Mouse (Mus musculus): ENCODE results near the gene Ttc36.

Gene Ttc36

GRCm38 (mm10) chr9:44772750-44773651, 29.9 kb downstream of the Ttc36 start:
- DNase-seq (ENCODE audit: extremely low spot score), result peak; percentile 96

- DNase-seq (ENCODE audit: extremely low spot score), result no peak
Observed at GRCm38 (mm10) chr9:44772392-44772749, 30.5 kb downstream of the Ttc36 start.

- no peak for DNase-seq (ENCODE audit: extremely low spot score)
Observed at GRCm38 (mm10) chr9:44771376-44771775, 31.5 kb downstream of the Ttc36 start.

- peak; percentile 2 for DNase-seq (ENCODE audit: extremely low spot score)
Observed at GRCm38 (mm10) chr9:44768029-44768394, 34.9 kb downstream of the Ttc36 start.

- peak; percentile 90 for DNase-seq (ENCODE audit: extremely low spot score)
Observed at GRCm38 (mm10) chr9:44767101-44768028, 35.5 kb downstream of the Ttc36 start, which contains the start of the genes Arcn1 and Ift46. Gene Arcn1 (minus strand): TSS chr9:44767845. Gene Ift46 (plus strand): TSS chr9:44767908.

- no peak for DNase-seq (ENCODE audit: extremely low spot score)
Observed at GRCm38 (mm10) chr9:44760873-44761272, 42.0 kb downstream of the Ttc36 start.

All from embryo, embryonic 9.5 days (tissue).